Mouse (Mus musculus): ENCODE results near the gene Ddit4l.

DNA sequence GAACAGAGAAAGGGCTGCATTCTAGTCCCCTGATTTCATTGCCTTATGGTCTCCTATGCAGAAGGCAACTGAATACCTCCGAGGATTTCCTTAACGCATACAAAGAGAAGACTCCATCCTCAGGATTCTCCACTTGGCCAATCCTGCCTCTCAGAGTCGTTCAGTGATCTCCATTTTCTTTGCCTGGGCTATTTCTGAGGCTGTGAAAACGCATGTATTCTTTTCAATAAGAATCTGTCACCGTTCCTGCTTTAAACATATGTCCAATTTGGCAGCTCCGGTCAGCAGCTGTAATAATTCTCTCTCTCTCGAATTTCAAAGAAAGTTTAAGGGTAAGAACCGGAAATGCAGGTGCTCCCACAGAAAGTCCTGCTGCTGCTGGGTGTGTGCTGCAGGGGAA is 20.7 kb downstream of the Ddit4l start:
- no peak for TF ChIP-seq CTCF (IDR thresholded peaks at IDR 0.05; ENCODE audit: low read depth, low read length)
- TF ChIP-seq POLR2A (IDR thresholded peaks at IDR 0.05; ENCODE audit: extremely low read depth, insufficient read depth, low read length): no peak
